Mouse (Mus musculus): ENCODE data around the gene Arhgap33. TPM values are rescaled to one million over a fixed set of nuclear protein-coding genes. Genes with fewer than 3 reads are reported as not detected.
"Not testable (repeated sequence)": the region's sequence is repeated elsewhere in the genome, so short reads cannot be mapped to it uniquely, and the experiment has no call there.

The Arhgap33 gene
- polyA plus RNA-seq, 1 experiment from 2014 or later = 20.0 TPM

- Histone ChIP-seq H3K4me2 (replicated peaks) (no peak overlapping the region), H3K4me3 (no peak overlapping the region), H3K36me3 (peaks cover 66% of the 10 kb centered on the region), H3K27ac (no peak overlapping the region), H3K27me3 (no peaks in the 10 kb centered on the region), H3K9ac (no peak overlapping the region), H3K4me1 (peaks cover 13% of the 10 kb centered on the region), H3K9me3 (no peaks in the 10 kb centered on the region)
- no peak for ATAC-seq (ENCODE audit: insufficient number of reproducible peaks, insufficient read depth, low FRiP score, low TSS enrichment)
- WGBS = 84% methylated on average over 6 of the region's 6 CpGs
These were observed 10.4 kb downstream of the Arhgap33 start for GRCm38 (mm10) chr7:30524487-30524886.

DNA sequence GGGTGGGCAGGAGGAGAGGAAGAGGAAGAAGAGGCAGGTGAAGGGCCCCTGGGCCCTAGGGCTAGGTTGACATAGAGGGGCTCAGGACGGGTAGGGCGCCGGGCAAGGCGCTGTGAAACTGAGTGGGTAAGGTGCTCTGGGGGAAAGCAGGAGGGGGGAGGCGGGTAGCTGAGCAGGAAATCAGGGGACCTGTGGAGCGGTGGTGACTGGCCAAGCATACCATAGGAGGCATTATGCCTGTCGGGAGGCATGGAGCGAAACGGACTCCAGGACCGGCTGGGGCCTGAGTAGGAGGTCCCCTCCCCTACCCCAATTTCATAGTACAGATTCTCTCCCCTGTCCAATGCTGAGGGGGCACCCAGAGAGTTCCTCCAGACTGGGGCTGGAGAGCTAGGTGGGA is 12.0 kb downstream of the Arhgap33 start:
- H3K4me1 ChIP-seq = peaks cover 13% of the 10 kb centered on the region
- H3K4me3 ChIP-seq = no peak overlapping the region
- no peaks in the 10 kb centered on the region for H3K9me3 ChIP-seq
- no peak for ATAC-seq (ENCODE audit: insufficient number of reproducible peaks, insufficient read depth, low FRiP score, low TSS enrichment)
- peaks cover 50% of the 10 kb centered on the region for H3K36me3 ChIP-seq
- H3K4me2 ChIP-seq (replicated peaks) = no peak overlapping the region
- H3K27me3 ChIP-seq = no peaks in the 10 kb centered on the region
- 73% methylated on average over 10 of the region's 10 CpGs for WGBS
- H3K27ac ChIP-seq = no peak overlapping the region
- H3K9ac ChIP-seq = no peak overlapping the region

GRCm38 (mm10) chr7:30520856-30521255 is 14.0 kb downstream of the Arhgap33 start:
- Histone ChIP-seq H3K4me1 (peaks cover 2% of the 10 kb centered on the region), H3K4me3 (no peak overlapping the region), H3K36me3 (peaks cover 30% of the 10 kb centered on the region), H3K9ac (no peak overlapping the region; the same call in 1 of the 2 replicates), H3K4me2 (replicated peaks) (no peak overlapping the region), H3K27ac (no peak overlapping the region), H3K27me3 (no peaks in the 10 kb centered on the region), H3K9me3 (no peaks in the 10 kb centered on the region)
- no peak for ATAC-seq (ENCODE audit: insufficient number of reproducible peaks, insufficient read depth, low FRiP score, low TSS enrichment)
- WGBS = 78% methylated on average over 5 of the region's 5 CpGs

DNA sequence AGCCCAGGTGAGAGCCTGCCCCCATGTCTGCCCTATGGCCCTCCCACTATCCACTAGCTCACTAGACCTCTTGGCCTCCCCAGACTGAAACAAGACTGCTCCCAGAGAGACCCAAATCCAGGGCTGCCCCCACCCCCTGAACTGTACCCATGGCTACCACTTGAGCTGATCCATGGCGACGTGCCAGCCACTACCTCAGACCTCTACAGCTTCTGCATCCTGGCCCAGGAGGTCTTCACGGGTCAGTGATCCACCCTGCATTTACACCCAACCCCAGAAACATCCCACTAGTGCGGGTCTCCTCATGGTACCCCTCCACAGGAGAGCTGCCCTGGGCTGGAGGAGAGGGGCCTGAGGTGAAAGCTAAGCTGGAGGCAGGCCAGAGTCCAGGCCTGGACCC is 14.5 kb downstream of the Arhgap33 start:
- H3K27me3 ChIP-seq = no peaks in the 10 kb centered on the region
- H3K27ac ChIP-seq = no peak overlapping the region
- H3K36me3 ChIP-seq = peaks cover 29% of the 10 kb centered on the region
- ATAC-seq (ENCODE audit: insufficient number of reproducible peaks, insufficient read depth, low FRiP score, low TSS enrichment) = no peak
- 75% methylated on average over 4 of the region's 4 CpGs for WGBS
- no peak overlapping the region for H3K4me3 ChIP-seq
- no peaks in the 10 kb centered on the region for H3K9me3 ChIP-seq
- H3K9ac ChIP-seq = no peak overlapping the region
- no peak overlapping the region for H3K4me2 ChIP-seq (replicated peaks)
- H3K4me1 ChIP-seq = no peaks in the 10 kb centered on the region

- Histone ChIP-seq H3K27me3 (no peaks in the 10 kb centered on the region; the same call in 1 of the 2 replicates), H3K4me3 (no peak overlapping the region), H3K9ac (no peak overlapping the region), H3K4me2 (replicated peaks) (no peak overlapping the region), H3K9me3 (no peaks in the 10 kb centered on the region), H3K4me1 (no peaks in the 10 kb centered on the region), H3K36me3 (peaks cover 10% of the 10 kb centered on the region), H3K27ac (no peak overlapping the region)
- 29% methylated on average over 8 of the region's 8 CpGs for WGBS
- no peak for ATAC-seq (ENCODE audit: insufficient number of reproducible peaks, insufficient read depth, low FRiP score, low TSS enrichment)
These were observed 16.5 kb downstream of the Arhgap33 start for GRCm38 (mm10) chr7:30518325-30518724.

- Histone ChIP-seq H3K4me2 (replicated peaks) (no peak overlapping the region), H3K36me3 (no peaks in the 10 kb centered on the region), H3K9ac (no peak overlapping the region), H3K4me1 (no peaks in the 10 kb centered on the region), H3K27ac (no peak overlapping the region), H3K4me3 (no peak overlapping the region), H3K27me3 (no peaks in the 10 kb centered on the region; the same call in 1 of the 2 replicates), H3K9me3 (no peaks in the 10 kb centered on the region)
- ATAC-seq (ENCODE audit: insufficient number of reproducible peaks, insufficient read depth, low FRiP score, low TSS enrichment) = no peak
- 56% methylated on average over 24 of the region's 24 CpGs for WGBS
These were observed 19.7 kb downstream of the Arhgap33 start for GRCm38 (mm10) chr7:30515003-30515760.

GRCm38 (mm10) chr7:30508061-30508460 is 26.8 kb downstream of the Arhgap33 start:
- H3K27ac ChIP-seq = no peak overlapping the region
- H3K36me3 ChIP-seq = no peaks in the 10 kb centered on the region
- no peak overlapping the region for H3K9ac ChIP-seq
- H3K4me1 ChIP-seq = no peaks in the 10 kb centered on the region
- no peak overlapping the region for H3K4me2 ChIP-seq (replicated peaks)
- ATAC-seq (ENCODE audit: insufficient number of reproducible peaks, insufficient read depth, low FRiP score, low TSS enrichment) = no peak
- 59% methylated on average over 4 of the region's 4 CpGs for WGBS
- H3K4me3 ChIP-seq = no peak overlapping the region
- H3K9me3 ChIP-seq = no peaks in the 10 kb centered on the region
- no peaks in the 10 kb centered on the region for H3K27me3 ChIP-seq

DNA sequence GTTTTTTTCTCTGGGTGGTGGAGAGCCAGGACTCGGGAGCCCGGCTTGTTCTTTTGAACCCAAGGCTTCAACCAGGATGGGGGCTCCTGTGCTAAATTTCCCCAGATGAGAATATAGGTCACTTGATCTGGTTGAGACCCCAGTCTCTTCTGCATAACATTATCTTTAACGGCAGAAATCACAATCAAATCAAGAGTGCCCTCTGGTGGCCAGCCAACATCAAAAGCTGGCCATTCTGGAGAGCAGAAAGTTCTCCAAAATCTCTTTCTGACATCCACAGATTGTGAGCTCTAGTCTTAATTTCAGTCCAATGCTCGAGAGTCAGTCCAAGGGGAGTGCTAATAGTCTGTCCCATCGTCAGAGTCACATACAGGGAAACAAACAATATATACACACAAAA is 33.7 kb downstream of the Arhgap33 start:
- not testable (repeated sequence) for H3K36me3 ChIP-seq; H3K4me1 ChIP-seq; H3K4me3 ChIP-seq; H3K9ac ChIP-seq; ATAC-seq (ENCODE audit: insufficient number of reproducible peaks, insufficient read depth, low FRiP score, low TSS enrichment); H3K9me3 ChIP-seq; H3K27ac ChIP-seq; H3K4me2 ChIP-seq (replicated peaks); H3K27me3 ChIP-seq
- 72% methylated on average over 5 of the region's 5 CpGs for WGBS

GRCm38 (mm10) chr7:30495506-30496042 is 39.3 kb downstream of the Arhgap33 start:
- not testable (repeated sequence) for H3K9ac ChIP-seq; H3K4me3 ChIP-seq; H3K9me3 ChIP-seq; ATAC-seq (ENCODE audit: insufficient number of reproducible peaks, insufficient read depth, low FRiP score, low TSS enrichment); H3K4me1 ChIP-seq; H3K36me3 ChIP-seq; H3K27me3 ChIP-seq; H3K4me2 ChIP-seq (replicated peaks); H3K27ac ChIP-seq
- WGBS = 60% methylated on average over 5 of the region's 5 CpGs

- Histone ChIP-seq H3K4me2 (replicated peaks) (no peak within 1 kb of the TSS), H3K27me3 (peaks cover 7% of the 10 kb centered on the region; the same call in 1 of the 2 replicates), H3K9ac (no peak within 1 kb of the TSS), H3K9me3 (no peaks in the 10 kb centered on the region), H3K27ac (no peak within 1 kb of the TSS), H3K4me3 (no peak within 1 kb of the TSS), H3K4me1 (no peaks in the 10 kb centered on the region), H3K36me3 (no peaks in the 10 kb centered on the region)
- 0 out of 2 replicates have a peak, but pooled peaks have one; percentile 41 for ATAC-seq (ENCODE audit: insufficient number of reproducible peaks, insufficient read depth, low FRiP score, low TSS enrichment)
- 57% methylated on average over 11 of the region's 11 CpGs for WGBS
These were observed 41.4 kb downstream of the Arhgap33 start, which contains the start of gene Prodh2 for GRCm38 (mm10) chr7:30493401-30493931. Gene Prodh2, plus strand, starts transcription at chr7:30493622.

- no peak for ATAC-seq (ENCODE audit: insufficient number of reproducible peaks, insufficient read depth, low FRiP score, low TSS enrichment)
- H3K27ac ChIP-seq = no peak overlapping the region
These were observed 42.1 kb downstream of the Arhgap33 start for GRCm38 (mm10) chr7:30492765-30493164.

DNA sequence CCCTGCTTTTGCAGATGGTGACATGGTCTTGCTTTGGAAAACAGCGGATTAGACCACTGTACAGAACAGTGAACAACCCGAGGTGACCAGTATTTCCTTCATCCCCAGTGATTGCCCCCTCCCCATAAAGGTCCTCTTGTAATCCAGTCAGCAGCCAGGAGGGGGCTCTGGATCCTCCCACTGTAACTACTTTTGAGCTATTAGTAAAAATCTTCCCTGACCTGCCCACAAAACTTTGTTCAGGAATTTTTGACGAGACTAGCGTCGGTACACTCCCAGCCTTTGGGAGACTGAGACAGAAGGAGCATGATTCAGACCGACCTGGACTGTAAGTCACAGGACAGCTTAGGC is 43.9 kb downstream of the Arhgap33 start:
- 14% methylated on average over 6 of the region's 6 CpGs for WGBS
- no peak overlapping the region for H3K4me2 ChIP-seq (replicated peaks)

More at GRCm38 (mm10) chr7:30492765-30493164, 42.1 kb downstream of the Arhgap33 start:
- H3K4me2 ChIP-seq (replicated peaks) = no peak overlapping the region
- no peak overlapping the region for H3K9ac ChIP-seq
- 15% methylated on average over 4 of the region's 4 CpGs for WGBS
- H3K27me3 ChIP-seq = peaks cover 7% of the 10 kb centered on the region; the same call in 1 of the 2 replicates
- no peaks in the 10 kb centered on the region for H3K9me3 ChIP-seq
- no peaks in the 10 kb centered on the region for H3K36me3 ChIP-seq
- no peaks in the 10 kb centered on the region for H3K4me1 ChIP-seq
- H3K4me3 ChIP-seq = no peak overlapping the region

More for the DNA sequence above, 43.9 kb downstream of the Arhgap33 start:
- Histone ChIP-seq H3K36me3 (no peaks in the 10 kb centered on the region), H3K27me3 (peaks cover 7% of the 10 kb centered on the region; the same call in 1 of the 2 replicates), H3K4me1 (no peaks in the 10 kb centered on the region), H3K9ac (no peak overlapping the region), H3K27ac (no peak overlapping the region), H3K9me3 (no peaks in the 10 kb centered on the region), H3K4me3 (no peak overlapping the region)
- ATAC-seq (ENCODE audit: insufficient number of reproducible peaks, insufficient read depth, low FRiP score, low TSS enrichment) = no peak

All from embryonic facial prominence, embryonic 12.5 days (tissue).